Mouse (Mus musculus): ENCODE data around the gene Rere.

DNA sequence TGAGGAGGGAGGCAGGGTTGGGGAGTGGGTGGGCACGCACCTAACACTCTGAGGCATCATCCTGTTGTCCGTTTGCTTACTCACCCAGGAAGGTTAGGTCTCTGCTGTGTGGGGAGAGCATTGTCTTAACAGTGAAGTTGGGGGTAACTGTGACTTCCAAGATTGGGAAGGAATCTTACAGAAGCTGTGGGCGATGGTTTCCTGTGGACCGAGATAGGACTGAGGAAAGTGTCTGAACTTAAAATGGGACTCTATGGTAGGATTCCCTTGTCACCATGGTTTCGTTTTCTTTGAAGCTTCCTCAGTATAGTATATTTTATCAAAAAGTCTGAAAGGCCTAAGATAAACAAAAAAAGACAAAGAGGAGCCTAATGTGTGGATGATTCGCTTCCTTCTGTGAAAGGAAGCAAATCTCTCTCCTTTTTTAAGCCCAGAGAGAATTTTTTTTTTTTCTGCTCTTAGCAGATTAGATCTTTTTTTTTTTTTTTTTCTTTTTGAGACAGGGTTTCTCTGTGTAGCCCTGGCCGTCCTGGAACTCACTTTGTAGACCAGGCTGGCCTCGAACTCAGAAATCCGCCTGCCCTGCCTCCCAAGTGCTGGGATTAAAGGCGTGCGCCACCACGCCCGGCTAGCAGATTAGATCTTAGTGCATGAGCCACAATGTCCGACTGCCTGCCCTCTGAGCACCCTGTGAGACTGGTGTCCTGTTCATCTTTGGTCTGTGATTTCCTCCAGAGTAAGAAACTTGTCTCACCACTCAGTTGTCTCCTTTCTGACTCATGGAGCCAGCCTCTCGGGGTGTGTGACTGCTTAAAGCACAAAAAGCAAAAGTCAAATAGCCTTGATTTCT, 271.5 kb downstream of the Rere start:
- TF ChIP-seq CTCF (conservative IDR thresholded peaks at IDR 0.05; ENCODE audit: insufficient read depth, insufficient read length, low read depth, low read length) (no peak), POLR2A (IDR thresholded peaks at IDR 0.05; ENCODE audit: low read depth, low read length) (no peak)
